Mouse (Mus musculus) cortical plate, adult 2 months (tissue): ENCODE results near the gene Gk5.

Experiments
- CTCF ChIP-seq: fragments of 200-500 bp; IDR thresholded peaks from 2 replicates; pipeline ENCODE4 v1.5.1; 2011; ENCODE audit warnings: mild to moderate bottlenecking, control low read depth, low read length; ENCODE audit not compliant: insufficient read depth; ENCODE audit errors: extremely low read depth
- POLR2A ChIP-seq: fragments of 200-500 bp; IDR thresholded peaks from 2 replicates; pipeline ENCODE4 v1.6.1; 2011; ENCODE audit warnings: mild to moderate bottlenecking, low read length, control low read depth; ENCODE audit not compliant: insufficient read depth; ENCODE audit errors: extremely low read depth

- TF ChIP-seq CTCF (no peak), POLR2A (no peak)
Measured at GRCm38 (mm10) chr9:96112879-96113361, 6.2 kb upstream of the Gk5 start.
